Mouse (Mus musculus): Measurements from ENCODE around the gene Car15.

Car15 gene

DNA sequence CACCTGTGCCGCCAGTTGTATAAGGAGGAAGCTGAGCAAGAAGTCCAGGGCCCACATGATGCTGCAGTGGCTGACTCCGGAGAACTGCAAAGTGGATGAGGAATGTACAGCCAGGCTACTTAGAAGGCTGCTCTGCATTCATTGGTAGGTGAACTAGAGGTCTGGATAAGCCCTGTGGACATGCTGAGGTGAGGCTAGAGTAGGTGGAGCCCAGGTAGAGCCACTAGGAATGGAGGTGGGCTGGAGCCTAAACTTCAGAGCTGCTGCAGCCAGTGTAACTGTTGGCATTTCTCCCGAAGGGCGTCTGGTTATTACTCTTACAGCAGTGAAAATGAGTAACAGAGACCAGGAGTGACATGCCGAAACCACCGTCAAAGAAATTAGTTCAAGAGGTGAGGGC lies at the start of gene Car15:
Gene Car15, minus strand, starts transcription at position 314 of the 400 bp plus-strand sequence.
- DNase-seq (ENCODE audit: low read depth, low spot score) = no peak

DNA sequence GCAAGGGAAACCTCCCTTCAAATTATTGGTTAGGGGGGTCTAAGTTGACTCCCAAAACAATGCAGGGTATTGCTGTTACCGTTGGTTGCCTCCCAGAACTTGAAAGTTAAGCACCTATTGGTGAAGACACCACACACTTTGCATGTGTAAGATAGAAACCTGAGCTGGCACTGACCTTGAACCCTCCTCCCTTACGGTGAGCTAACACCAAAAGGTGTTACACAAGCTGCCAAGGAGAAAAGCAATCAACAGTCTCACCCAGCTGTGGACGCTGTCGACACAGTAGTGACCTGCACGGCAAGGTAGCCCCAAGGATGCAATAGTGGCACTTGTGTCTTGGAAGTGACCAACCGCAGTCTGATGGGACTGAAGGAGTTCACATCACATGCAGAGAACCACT lies 46.0 kb upstream of the Car15 start:
- DNase-seq (ENCODE audit: low read depth, low spot score) = no peak

DNA sequence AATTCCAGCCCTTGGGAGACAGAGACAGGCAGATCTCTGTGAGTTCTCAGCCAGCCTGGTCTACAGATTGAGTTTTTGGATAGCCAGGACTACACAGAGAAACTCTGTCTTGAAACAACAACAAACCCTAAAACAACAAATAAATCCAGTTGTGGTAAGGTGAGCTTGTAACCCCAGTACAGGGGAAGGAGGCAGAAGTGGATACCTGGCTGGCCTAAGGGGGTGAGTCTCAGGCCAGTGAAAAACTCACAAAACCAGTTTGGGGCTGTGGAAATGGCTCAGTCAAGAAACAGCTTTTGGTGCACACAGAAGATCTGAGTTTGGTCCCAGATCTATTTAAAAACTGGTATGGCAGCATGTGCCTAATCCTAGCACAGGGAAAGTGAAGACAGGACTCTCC lies 44.0 kb upstream of the Car15 start:
- DNase-seq (ENCODE audit: low read depth, low spot score) = no peak

DNA sequence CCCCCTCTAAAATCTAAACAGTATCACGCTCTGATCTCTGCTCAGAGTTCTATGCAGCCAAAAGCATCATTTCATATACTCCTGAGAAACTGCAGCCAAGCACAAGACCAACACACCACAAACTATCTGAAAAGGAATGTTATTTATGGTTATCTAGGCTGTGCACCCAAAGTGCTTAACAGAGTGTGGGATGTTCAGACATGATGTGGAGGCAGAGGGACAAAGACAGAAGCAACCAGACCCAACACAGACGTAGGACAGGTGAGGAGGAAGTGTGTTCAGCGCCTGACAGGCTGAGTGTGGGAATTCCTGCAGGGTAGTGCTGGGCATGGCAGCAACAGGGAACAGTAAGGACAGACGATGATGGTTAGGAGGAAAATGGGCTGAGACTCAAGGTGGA lies 41.4 kb upstream of the Car15 start:
- peak; percentile 69 for DNase-seq (ENCODE audit: low read depth, low spot score)

DNA sequence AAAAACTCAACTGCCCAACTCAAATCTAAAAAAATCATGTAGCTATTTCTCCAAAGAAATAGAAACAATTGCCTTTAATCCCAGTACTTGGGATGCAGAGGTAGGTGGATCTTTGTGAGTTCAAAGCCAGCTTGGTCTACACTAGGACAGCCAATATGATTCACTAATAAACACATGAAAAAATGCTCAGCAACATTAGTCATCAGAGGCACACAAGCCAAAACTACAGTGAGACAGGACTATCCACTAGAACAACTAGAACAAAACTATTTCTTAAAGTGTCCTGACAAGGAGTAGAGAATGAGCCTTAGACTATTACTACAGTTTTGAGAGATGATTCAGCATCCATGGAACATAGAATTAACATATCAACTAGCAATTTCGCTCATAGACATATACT lies 37.9 kb upstream of the Car15 start:
- DNase-seq (ENCODE audit: low read depth, low spot score) = no peak

DNA sequence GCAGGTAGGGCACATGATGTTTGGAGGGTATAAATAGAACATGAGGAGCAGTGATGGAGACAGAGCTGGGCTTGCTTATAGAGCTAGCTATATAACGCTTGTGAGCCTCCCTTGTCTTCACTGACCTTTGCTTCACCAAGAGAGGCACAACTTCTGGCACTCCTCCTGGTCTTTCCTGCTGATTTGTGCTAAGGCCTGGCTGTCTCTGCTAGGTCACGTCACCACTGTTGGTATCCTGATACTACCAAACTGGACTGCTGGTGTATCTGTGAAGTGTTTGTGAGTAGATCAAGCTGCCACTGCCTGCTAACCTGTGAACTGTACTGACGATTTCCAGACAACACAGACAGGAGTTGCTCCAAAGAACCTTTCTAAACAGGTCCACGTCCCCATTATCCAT lies 37.0 kb upstream of the Car15 start:
- peak; percentile 82 for DNase-seq (ENCODE audit: low read depth, low spot score)

DNA sequence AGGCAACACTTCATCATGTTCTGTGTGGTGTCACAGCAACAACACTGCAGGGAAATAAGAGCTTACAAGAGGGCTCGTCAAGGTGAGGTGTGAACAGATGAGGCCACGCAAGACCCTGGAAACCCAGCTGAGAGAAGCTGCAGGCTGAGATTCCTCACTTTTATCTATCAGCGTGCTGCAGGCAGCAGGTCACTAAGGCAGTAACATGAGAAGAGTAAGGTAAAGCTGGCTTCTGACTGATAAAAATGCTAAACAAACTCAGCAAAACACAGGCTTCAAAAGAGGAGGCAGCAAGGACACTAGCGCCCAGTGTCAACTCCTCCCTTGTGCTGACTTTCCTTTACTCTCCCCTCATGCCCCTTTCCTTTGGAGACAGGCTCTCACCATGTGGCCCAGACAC lies 34.8 kb upstream of the Car15 start:
- DNase-seq (ENCODE audit: low read depth, low spot score) = no peak

DNA sequence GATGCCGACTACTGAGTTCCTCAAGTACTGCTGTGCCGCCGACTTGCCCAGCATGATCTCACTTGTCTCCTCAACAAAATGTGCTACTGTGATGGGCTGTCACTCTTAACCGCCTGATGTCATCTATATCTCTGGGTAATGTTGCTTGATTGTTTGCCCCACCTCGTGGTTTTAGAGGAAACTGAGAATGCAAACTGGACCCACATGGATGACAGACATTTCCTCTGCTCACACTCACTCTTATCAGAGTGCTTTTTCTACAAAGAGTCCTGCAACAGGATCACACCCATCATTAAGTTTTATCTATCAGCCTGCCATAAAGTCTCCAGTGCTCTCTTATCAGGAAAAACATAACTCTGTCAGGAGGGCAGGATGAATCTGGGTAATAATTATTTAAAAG lies 33.1 kb upstream of the Car15 start:
- DNase-seq (ENCODE audit: low read depth, low spot score) = no peak

DNA sequence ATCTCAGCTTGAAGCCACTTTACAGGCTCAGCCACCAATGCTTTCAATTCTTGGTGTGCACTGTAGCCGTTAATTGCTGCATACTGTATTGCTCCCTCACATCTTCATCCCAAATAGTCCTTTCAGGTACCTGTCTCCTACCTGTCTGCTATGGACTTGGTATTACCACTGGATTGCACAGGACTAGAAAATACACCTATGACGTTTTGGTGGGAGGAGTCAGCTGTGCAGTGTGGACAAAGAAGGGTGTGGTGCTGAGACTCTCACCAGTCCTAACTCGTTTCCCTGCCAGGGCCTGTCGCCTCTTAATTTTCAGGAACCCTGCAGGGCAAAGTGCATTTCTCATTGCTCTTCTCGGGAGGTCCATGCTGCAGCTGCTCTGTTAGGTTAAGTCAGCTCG lies 27.6 kb upstream of the Car15 start:
- peak; percentile 51 for DNase-seq (ENCODE audit: low read depth, low spot score)

DNA sequence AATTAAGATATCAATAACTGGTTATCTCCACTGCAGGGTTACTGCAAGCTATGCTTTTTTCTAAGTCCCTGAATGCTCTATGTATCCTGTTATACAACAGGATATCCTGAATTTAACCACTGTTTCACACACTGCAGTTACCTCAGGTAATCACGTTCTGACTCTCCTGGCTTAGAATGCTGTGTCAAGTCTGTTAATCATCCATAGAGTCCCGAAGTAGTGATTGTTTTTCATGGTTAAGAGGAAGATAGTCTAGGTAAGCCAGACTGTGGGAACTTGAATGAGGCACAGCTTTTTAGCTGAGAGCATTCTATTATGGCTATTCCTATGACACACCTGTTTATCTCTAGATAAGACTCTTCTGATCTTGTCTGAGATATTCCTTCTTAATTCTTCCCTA lies 27.1 kb upstream of the Car15 start:
- DNase-seq (ENCODE audit: low read depth, low spot score) = no peak

DNA sequence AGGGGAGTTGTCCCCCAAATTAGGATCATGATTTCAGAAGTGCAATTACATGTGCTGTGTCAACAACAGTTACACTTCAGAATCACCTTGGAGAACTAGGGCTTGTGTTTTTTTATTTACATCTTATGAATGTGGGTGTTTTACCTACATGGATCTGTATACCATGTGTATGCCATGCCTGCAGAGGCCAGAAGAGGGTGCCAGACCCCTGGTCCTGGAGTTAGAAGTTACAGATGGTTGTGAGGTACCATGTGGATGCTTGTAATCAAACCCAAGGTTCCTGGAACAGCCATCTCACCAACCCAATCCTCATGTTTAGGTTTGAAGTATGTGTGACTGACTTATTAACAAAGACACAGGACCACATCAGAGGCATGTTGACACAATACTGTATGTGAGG lies 20.4 kb upstream of the Car15 start:
- peak; percentile 70 for DNase-seq (ENCODE audit: low read depth, low spot score)

DNA sequence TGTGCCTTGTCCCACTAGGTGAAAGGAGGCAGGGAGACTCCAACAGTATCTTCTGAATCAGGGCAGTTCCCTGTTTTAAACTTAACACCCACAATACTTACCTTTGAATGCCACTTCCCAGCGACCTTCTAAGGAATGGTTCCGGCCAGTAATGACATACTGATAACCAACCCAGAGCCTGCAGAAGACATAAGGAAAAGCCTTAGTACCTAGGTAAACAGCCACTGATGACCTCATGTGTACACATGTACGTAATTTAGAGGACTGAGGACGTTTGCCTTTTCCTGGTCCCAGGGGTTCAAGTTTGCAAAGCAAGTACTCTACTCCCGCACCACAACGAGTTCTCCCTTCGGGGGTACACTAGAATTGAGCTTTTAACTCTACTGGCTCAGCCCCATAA lies 19.0 kb upstream of the Car15 start:
- DNase-seq (ENCODE audit: low read depth, low spot score) = no peak

DNA sequence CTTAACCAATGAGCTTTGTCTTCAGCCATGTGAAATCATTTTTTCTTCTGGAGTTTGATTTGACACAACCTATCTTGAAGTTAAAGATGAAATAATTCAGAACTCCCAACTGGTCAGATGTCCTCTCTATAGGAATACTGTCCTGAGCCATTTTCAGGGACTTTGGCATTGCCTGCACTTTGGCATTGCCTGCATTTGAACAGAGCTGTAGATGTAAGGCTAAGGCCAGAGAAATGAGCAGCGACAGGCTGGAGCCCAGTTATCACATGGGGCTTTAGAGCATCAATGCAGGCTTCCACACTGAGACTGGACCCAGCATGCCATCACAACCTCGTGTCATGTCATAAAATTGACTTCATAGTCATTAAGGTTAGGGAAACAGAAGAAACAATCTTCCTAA lies 15.1 kb upstream of the Car15 start:
- DNase-seq (ENCODE audit: low read depth, low spot score) = peak; percentile 63

DNA sequence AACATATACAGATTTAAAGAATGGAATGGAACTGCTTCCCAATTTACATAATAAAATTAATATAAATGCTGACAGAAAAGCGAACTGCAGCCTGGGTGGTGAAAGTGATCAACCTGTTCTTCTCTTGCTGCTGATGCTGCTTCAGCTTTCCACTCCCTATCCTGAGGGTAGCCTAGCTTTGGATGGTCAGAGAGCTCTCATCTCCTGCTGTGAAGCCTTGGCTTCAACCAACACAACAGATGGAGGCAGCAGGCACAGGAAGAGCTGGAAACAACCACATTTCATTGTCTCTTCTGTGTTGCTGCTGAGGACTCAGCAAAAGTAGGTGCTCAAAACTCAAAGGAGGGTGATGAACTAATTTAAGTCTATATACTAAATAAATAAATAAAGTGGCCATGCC lies 13.7 kb upstream of the Car15 start:
- DNase-seq (ENCODE audit: low read depth, low spot score) = peak; percentile 98

DNA sequence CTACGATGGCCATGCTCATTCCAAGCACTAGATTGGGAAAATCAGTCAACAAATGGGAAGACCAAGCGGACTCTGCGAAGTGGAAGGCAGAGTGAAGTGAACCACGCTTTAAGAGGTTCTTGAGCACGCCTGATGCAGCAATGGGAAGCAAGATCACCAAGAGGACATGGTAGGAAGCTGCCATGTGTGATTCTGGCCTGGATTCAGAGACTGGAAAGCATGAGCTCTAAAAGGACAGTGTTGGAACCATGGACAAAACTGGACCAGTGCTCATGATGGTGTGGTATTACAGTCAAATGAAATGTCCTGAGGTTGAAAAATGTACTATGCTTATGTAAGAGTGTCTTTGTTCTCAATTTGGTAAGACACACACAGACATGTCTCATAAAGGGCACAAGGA lies 13.2 kb upstream of the Car15 start:
- DNase-seq (ENCODE audit: low read depth, low spot score) = peak; percentile 64

DNA sequence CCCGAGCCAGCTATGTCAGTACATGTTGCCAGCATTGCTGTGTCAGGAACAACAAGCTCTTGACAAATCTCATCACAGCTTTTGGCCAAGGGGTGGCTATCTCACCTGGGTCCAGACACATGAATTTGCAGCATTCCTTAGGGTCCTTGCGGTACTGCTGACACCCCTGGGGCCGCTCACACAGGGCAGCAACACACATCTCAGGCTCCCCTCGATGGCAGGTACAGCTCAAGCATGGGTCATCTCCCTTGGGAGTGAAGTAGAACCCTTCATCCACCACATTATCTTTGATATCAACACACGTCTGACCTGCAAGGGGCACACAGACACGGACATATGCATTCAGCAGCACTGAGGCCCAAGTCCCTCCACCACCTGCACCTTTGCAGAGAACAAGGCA lies 11.3 kb upstream of the Car15 start:
- DNase-seq (ENCODE audit: low read depth, low spot score) = no peak

DNA sequence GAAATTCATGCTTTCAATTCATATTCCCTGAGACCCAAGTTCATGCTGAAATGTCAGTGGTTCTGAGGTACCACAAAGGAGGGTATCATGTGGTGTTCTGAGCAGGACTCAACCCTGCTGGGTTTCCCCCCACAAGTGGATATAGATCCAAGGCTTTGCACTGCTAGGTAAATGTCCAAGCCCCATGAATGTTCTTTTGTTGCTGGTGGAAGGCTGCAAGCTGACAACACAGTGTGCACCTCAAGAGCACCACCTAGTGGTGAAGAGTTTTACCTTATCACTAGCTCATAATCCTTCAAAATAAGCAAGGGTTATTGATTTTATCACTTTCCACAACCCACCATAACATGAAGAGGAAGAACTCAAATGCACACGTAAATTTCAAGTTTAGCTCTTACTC lies 10.8 kb upstream of the Car15 start:
- DNase-seq (ENCODE audit: low read depth, low spot score) = peak; percentile 91

DNA sequence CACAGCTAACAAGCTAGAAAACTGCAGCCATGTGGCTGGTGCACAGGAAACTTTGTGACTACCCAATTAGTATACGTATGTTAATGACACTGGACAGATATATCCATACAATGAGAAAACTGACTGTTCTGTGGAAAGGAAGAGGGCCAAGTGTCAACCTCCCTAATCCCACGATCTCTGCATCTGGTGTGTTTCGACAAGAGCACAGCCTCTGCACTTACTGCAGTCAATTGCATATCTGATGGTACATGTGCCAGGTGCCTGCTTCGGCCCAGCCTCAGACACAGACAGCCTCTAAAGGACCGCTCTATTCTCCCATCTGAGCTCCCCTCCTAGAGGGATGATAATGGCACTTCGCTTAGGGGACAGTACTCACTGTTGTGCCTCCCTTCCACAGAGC lies 10.3 kb upstream of the Car15 start:
- DNase-seq (ENCODE audit: low read depth, low spot score) = no peak

DNA sequence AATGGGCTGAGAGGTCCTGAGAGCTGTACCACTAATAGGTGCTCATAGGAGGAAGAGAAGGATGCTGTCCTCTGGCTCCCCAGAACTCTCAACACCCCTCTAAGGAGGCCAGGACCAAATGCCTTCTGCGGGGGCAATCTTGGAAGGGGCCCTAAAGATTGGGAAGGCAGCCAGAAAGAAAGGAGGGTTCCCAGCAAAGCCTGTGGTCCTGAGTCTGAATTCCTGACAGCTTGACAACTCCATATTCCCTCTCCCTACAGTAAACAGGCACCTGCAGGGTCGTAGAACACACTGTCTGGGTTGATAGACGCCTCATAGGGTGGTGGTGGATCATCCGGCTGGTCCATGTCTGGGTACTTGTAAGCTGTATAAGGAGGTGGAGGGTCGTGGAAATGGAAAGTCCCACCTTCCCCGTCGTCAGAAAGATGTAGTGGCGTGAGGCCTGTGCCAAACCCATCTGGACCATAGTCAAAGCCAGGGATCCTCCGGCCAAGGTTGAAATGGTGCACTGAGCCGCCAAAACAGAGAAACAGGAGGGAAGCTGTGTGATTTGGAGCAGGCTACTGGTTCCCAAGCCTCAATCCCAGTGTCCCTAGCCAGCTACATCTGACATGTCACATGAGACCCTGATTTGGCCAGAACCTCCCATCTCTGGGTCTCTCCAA lies 5.7 kb upstream of the Car15 start:
- DNase-seq (ENCODE audit: low read depth, low spot score) = peak; percentile 66

DNA sequence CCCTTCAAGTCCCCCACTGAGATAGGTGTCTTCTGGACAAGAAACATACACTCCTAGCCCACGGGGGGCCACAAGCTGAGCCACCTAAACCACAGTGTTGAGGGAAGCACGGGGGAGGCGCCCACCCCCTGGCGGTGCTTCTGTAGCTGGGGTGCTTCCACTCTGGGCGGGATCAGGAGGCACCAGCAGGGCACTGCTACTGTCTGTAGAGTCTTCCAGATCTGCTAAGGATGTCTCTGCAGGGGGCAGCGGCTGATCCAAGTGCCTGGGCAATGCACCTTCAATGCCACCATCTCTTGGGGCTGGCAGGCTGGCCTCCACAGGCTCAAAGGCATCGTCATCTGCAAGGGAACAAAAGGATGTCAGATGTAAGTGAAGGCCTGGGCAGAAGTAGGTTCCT lies 4.3 kb upstream of the Car15 start:
- peak; percentile 37 for DNase-seq (ENCODE audit: low read depth, low spot score)

DNA sequence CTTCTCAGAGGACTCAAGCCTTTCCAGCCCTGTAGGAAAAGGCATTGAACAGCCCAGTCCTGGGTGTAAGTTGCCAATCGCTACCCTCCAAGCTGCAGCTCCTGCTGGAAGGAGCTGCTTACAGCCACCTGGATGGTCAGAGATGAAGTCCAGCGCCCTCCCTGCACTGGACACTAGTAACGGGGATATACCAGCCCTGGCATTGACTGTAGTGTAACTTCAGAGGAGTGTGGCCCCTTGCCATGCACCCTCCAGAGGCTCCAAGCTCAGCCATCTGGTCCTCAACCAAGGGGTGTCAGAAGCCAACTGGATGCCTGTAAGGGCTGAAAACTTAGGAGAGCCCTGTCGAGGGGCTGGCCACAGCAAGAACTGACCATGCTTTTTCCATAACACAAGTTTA lies 1.8 kb upstream of the Car15 start:
- DNase-seq (ENCODE audit: low read depth, low spot score) = peak; percentile 81

DNA sequence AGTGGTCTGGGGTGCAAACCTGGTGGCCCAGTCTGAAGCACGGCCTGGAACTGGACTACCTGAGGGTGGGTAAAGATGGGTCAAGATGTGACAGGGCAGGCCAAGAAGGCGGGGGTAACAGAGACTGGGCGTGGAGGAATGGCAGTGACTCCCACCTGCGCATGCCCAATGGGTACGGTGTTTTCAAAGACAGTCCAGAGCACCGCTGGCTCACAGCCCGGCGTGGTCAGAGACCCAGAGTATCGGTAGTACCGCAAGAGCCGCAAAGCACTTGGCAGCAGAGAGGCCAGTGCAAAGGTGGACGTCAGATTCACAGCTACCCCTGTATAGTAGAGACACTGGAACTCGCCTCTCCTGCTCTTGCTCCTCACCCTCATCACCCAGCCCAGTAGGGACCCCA lies 2.7 kb downstream of the Car15 start:
- DNase-seq (ENCODE audit: low read depth, low spot score) = no peak

DNA sequence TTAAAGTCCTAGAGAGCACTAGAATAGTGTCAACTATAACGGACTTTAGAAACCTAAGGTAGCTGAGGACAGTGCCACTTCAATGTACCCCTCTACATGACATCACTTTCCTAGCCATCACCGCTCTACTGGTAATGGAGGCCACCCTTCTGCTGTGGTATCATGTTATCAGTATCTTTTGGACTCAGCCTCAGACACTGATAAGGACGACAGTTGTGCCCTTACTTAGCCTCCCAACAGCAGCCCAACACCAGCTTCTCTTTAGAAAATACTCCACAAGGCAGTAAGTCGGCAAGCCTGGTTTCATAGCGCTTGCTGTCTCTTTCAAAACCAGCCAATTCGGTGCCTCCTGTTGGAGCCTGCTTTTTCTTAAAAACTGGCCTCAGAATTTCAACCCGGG lies 3.6 kb downstream of the Car15 start:
- no peak for DNase-seq (ENCODE audit: low read depth, low spot score)

DNA sequence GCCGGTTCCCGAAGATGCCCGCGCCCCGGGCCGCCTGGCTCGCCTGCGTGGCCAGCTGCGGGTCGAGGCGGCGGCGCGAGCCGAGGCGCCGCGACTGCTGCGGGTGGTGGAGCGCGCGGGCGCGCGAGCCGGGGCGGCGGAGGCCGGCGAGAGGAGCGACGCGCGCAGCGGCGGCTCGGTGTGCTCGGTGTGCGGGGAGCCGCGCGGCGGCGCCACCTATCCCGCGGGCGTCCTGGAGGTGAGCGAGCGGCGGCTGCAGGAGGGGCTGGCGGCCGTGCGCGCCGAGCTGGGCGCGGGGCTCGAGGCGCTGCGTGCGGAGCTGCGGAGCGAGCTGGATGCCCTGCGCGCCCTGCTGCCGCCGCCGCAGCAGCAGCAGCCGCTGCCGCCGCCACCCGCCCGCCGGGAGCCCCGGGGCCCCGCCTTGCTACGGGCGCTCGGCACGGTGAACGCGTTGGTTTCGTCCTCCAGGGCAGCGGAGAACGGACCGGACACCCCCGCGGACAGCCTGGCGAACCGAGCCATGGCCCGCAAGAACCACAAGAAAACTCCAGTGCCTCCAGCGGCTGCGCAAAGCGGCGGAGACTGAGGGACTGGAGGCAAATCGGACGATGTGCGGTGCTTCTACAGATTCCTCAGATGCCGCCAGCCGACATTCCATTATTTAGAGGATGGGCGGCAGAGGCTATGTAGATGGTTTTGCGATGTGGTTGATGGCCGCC lies 4.3 kb downstream of the Car15 start:
- DNase-seq (ENCODE audit: low read depth, low spot score) = peak; percentile 84
